Mouse (Mus musculus): Measurements from ENCODE around the gene St6galnac3.

DNA sequence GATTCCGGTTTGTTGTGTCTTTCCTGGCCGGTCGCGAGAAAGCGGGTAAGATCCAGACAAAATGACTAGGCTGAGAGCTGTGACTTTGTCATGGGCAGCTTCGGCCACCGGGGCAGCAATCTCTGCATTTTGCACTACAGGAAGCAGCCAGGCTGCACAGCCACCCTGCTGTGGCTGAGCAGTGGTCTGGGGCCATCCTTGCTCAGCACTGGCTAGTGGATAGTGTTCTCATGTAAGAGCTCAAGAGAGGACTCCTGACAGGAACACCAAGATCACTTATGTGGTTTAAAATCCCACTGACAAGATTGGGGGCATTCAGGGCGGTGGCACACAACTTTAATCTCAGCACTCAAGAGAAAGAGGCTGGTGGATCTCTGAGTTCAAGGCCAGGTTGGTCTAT is 469.1 kb downstream of the St6galnac3 start:
- no peak for TF ChIP-seq CTCF (IDR thresholded peaks at IDR 0.05; ENCODE audit: extremely low read depth, insufficient read depth, low read length)
- TF ChIP-seq POLR2A (IDR thresholded peaks at IDR 0.05; ENCODE audit: extremely low read depth, insufficient read depth, low read length), result no peak
